Mouse (Mus musculus) heart, embryonic 14.5 days (tissue): Measurements from ENCODE around the gene Pusl1. TPM values are rescaled to one million over a fixed set of nuclear protein-coding genes. Genes with fewer than 3 reads are reported as not detected.

Experiments
- ATAC-seq: fragments of 200-750 bp; cut with Nextera tagmentation; 2 replicates; pipeline ENCODE4 v1.8.0; 2017; ENCODE audit warnings: low read depth, moderate TSS enrichment; ENCODE audit not compliant: insufficient number of reproducible peaks, insufficient read depth, low FRiP score
- H3K27ac ChIP-seq, 2 experiments: fragments of 200-500 bp in 1 of 2; fragments of 300-500 bp in 1 of 2; sonication (generic) in 1 of 2; replicated peaks in 1 of 2; 2 replicates each; pipeline ENCODE4 v1.5.1; 2012 to 2014; ENCODE audit warnings: low read depth in 2 of 2, low read length in 2 of 2, control low read depth in 1 of 2, mild to moderate bottlenecking in 1 of 2, mixed read lengths in 1 of 2; ENCODE audit not compliant: control insufficient read depth in 1 of 2, insufficient read depth in 1 of 2
- H3K27me3 ChIP-seq: fragments of 300-500 bp; sonication (generic); 2 replicates; pipeline ENCODE4 v1.6.1; 2014; ENCODE audit warnings: mild to moderate bottlenecking, low read length, control low read depth; ENCODE audit not compliant: control insufficient read depth, insufficient read depth
- H3K36me3 ChIP-seq: fragments of 300-500 bp; sonication (generic); 2 replicates; pipeline ENCODE4 v1.6.1; 2014; ENCODE audit warnings: mild to moderate bottlenecking, control low read depth, low read length, mixed read lengths; ENCODE audit not compliant: control insufficient read depth, insufficient read depth
- H3K4me1 ChIP-seq, 2 experiments: fragments of 200-500 bp in 1 of 2; fragments of 300-500 bp in 1 of 2; sonication (generic) in 1 of 2; 2 replicates each; pipeline ENCODE4 v1.6.1; 2012 to 2014; ENCODE audit warnings: low read length in 2 of 2, control low read depth in 1 of 2, mixed read lengths in 1 of 2; ENCODE audit not compliant: control insufficient read depth in 2 of 2, insufficient read depth in 2 of 2
- H3K4me2 ChIP-seq: fragments of 300-500 bp; sonication (generic); 2 replicates; pipeline ENCODE4 v1.6.1; 2014; ENCODE audit warnings: mild to moderate bottlenecking, low read length
- H3K4me3 ChIP-seq, 2 experiments: fragments of 200-500 bp in 1 of 2; fragments of 300-500 bp in 1 of 2; sonication (generic) in 1 of 2; 2 replicates each; pipeline ENCODE4 v1.5.1; 2012 to 2014; ENCODE audit warnings: low read length in 2 of 2, mild to moderate bottlenecking in 2 of 2, control low read depth in 1 of 2, low read depth in 1 of 2, moderate library complexity in 1 of 2; ENCODE audit not compliant: control insufficient read depth in 1 of 2, insufficient read depth in 1 of 2
- H3K9ac ChIP-seq: fragments of 300-500 bp; sonication (generic); 2 replicates; pipeline ENCODE4 v1.6.1; 2014; ENCODE audit warnings: mild to moderate bottlenecking, low read length
- H3K9me3 ChIP-seq: fragments of 300-500 bp; sonication (generic); 2 replicates; pipeline ENCODE4 v1.6.1; 2016; ENCODE audit warnings: low read length, control low read depth; ENCODE audit not compliant: control insufficient read depth
- WGBS: fragments of 180-500 bp; shearing (Covaris S2); extraction: QIAGEN DNeasy Blood & Tissue Kit; methylation state at CpG from one replicate; pipeline ENCODE4 v1.1.7; 2014; 5-methylcytosine and 5-hydroxymethylcytosine counted together
- polyA plus RNA-seq: library from polyadenylated mRNA; unstranded; fragments of >200 nt; fragmentation: Nextera tagmentation; extraction: Ambion mirVana; gene quantifications from 2 replicates; pipeline ENCODE4 v1.2.1, GENCODE M21; 2014

Gene Pusl1
- polyA plus RNA-seq, 1 experiment from 2014 or later, result 28.0 TPM

- Histone ChIP-seq H3K27me3 (peaks cover 5% of the 10 kb centered on the region), H3K4me1 (peaks cover 26 to 45% of the 10 kb centered on the region in 2 experiments), H3K4me3 (peak overlapping the region; percentile 3 to 51; a peak in 2 of 4 replicates), H3K9me3 (no peaks in the 10 kb centered on the region), H3K27ac (no peak overlapping the region), H3K36me3 (peaks cover 21% of the 10 kb centered on the region), H3K9ac (no peak overlapping the region), H3K4me2 (peak overlapping the region; percentile 88)
- WGBS, result 49% methylated on average over 38 of the region's 38 CpGs
- no peak for ATAC-seq
These were observed 49.8 kb downstream of the Pusl1 start for GRCm38 (mm10) chr4:155841651-155842270.

GRCm38 (mm10) chr4:155841003-155841454, 50.6 kb downstream of the Pusl1 start:
- Histone ChIP-seq H3K36me3 (peaks cover 21% of the 10 kb centered on the region), H3K4me1 (peaks cover 22 to 41% of the 10 kb centered on the region in 2 experiments), H3K4me2 (peak overlapping the region; percentile 88), H3K27me3 (peaks cover 5% of the 10 kb centered on the region), H3K27ac (0 out of 4 replicates have a peak overlapping the region, but pooled peaks of 1 of the 2 experiments have one; percentile 17), H3K9me3 (no peaks in the 10 kb centered on the region), H3K9ac (peak overlapping the region; percentile 76), H3K4me3 (peak overlapping the region; percentile 51 to 54)
- under 1% methylated on average over 32 of the region's 32 CpGs for WGBS
- ATAC-seq, result peak; percentile 23

GRCm38 (mm10) chr4:155840076-155841002, 51.2 kb downstream of the Pusl1 start:
- WGBS, result 7% methylated on average over 8 of the region's 8 CpGs
- peak overlapping the region; percentile 51 to 54 for H3K4me3 ChIP-seq
- no peak for ATAC-seq

GRCm38 (mm10) chr4:155839483-155839910, 52.1 kb downstream of the Pusl1 start, which contains the start of gene Mxra8:
Mxra8 (plus strand) TSS chr4:155839680.
- H3K4me2 ChIP-seq, result peak within 1 kb of the TSS; percentile 88
- peaks cover 22 to 41% of the 10 kb centered on the region in 2 experiments for H3K4me1 ChIP-seq
- H3K27ac ChIP-seq, result peak within 1 kb of the TSS; percentile 85 to 86
- H3K4me3 ChIP-seq, result peak within 1 kb of the TSS; percentile 51 to 54
- peak within 1 kb of the TSS; percentile 76 for H3K9ac ChIP-seq
- H3K36me3 ChIP-seq, result peaks cover 21% of the 10 kb centered on the region
- H3K27me3 ChIP-seq, result peaks cover 5% of the 10 kb centered on the region
- WGBS, result 4% methylated on average over 16 of the region's 16 CpGs
- peak; percentile 92 for ATAC-seq
- no peaks in the 10 kb centered on the region for H3K9me3 ChIP-seq

More at GRCm38 (mm10) chr4:155840076-155841002, 51.2 kb downstream of the Pusl1 start:
- H3K9me3 ChIP-seq, result no peaks in the 10 kb centered on the region
- peaks cover 21% of the 10 kb centered on the region for H3K36me3 ChIP-seq
- H3K9ac ChIP-seq, result peak overlapping the region; percentile 76
- peaks cover 22 to 41% of the 10 kb centered on the region in 2 experiments for H3K4me1 ChIP-seq
- peak overlapping the region; percentile 85 to 86 for H3K27ac ChIP-seq
- peaks cover 5% of the 10 kb centered on the region for H3K27me3 ChIP-seq
- peak overlapping the region; percentile 88 for H3K4me2 ChIP-seq

GRCm38 (mm10) chr4:155838187-155839153, 53.1 kb downstream of the Pusl1 start:
- H3K4me3 ChIP-seq, result no peak overlapping the region
- no peak for ATAC-seq
- H3K9me3 ChIP-seq, result no peaks in the 10 kb centered on the region

More at GRCm38 (mm10) chr4:155838187-155839153, 53.1 kb downstream of the Pusl1 start:
- peak overlapping the region; percentile 76 to 85 for H3K27ac ChIP-seq
- H3K27me3 ChIP-seq, result peaks cover 5% of the 10 kb centered on the region
- peaks cover 17% of the 10 kb centered on the region for H3K36me3 ChIP-seq
- H3K4me1 ChIP-seq, result peaks cover 26 to 46% of the 10 kb centered on the region in 2 experiments
- H3K4me2 ChIP-seq, result peak overlapping the region; percentile 88
- H3K9ac ChIP-seq, result no peak overlapping the region
- 33% methylated on average over 8 of the region's 8 CpGs for WGBS
